Mouse (Mus musculus) ES-Bruce4 (cell line): Measurements from ENCODE around the gene Cd247. TPM values are rescaled to one million over a fixed set of nuclear protein-coding genes. Genes with fewer than 3 reads are reported as not detected.

ENCODE experiments used
- H3K27ac ChIP-seq: 2 replicates; pipeline ENCODE4 v1.5.1; 2012; ENCODE audit warnings: low read length, inconsistent platforms; ENCODE audit not compliant: insufficient read depth
- H3K27me3 ChIP-seq: 2 replicates; pipeline ENCODE4 v1.6.1; 2012; ENCODE audit warnings: mild to moderate bottlenecking, low read length, inconsistent platforms; ENCODE audit not compliant: control insufficient read depth, poor library complexity, insufficient read depth, severe bottlenecking
- H3K36me3 ChIP-seq: 2 replicates; pipeline ENCODE4 v1.6.1; 2012; ENCODE audit warnings: inconsistent platforms, mild to moderate bottlenecking, low read length, moderate library complexity; ENCODE audit not compliant: control insufficient read depth, poor library complexity, insufficient read depth, severe bottlenecking
- H3K4me1 ChIP-seq: one replicate; pipeline ENCODE4 v1.8.1; 2011; ENCODE audit warnings: low read length; ENCODE audit not compliant: control insufficient read depth, insufficient read depth
- H3K4me3 ChIP-seq: 2 replicates; pipeline ENCODE4 v1.5.1; 2011; ENCODE audit warnings: low read depth, mild to moderate bottlenecking, low read length
- H3K9ac ChIP-seq: 2 replicates; pipeline ENCODE4 v1.6.1; 2012; ENCODE audit warnings: low read depth, mild to moderate bottlenecking, inconsistent platforms; ENCODE audit not compliant: poor library complexity, severe bottlenecking
- H3K9me3 ChIP-seq: replicated peaks from 2 replicates; pipeline ENCODE4 v1.6.1; 2012; ENCODE audit warnings: mild to moderate bottlenecking, low read length, inconsistent platforms; ENCODE audit not compliant: control insufficient read depth, poor library complexity, insufficient read depth, severe bottlenecking
- CTCF ChIP-seq: IDR thresholded peaks from one replicate; pipeline ENCODE4 v1.8.1; 2011; ENCODE audit warnings: low read depth, low read length
- EP300 ChIP-seq: IDR thresholded peaks from 2 replicates; pipeline ENCODE4 v1.6.1; 2011; ENCODE audit warnings: low read depth, low read length; ENCODE audit not compliant: insufficient read depth
- POLR2A ChIP-seq: IDR thresholded peaks from one replicate; pipeline ENCODE4 v1.8.1; 2011; ENCODE audit warnings: low read length; ENCODE audit not compliant: insufficient read depth
- polyA plus RNA-seq: library from polyadenylated mRNA; stranded (reverse); fragments of >200 nt; gene quantifications from 2 replicates; pipeline ENCODE4 v1.2.4, GENCODE M21; 2011; ENCODE audit warnings: low read depth; ENCODE audit not compliant: missing spikeins, insufficient read depth, insufficient read length

Cd247 gene
- polyA plus RNA-seq, 1 experiment: not detected

DNA sequence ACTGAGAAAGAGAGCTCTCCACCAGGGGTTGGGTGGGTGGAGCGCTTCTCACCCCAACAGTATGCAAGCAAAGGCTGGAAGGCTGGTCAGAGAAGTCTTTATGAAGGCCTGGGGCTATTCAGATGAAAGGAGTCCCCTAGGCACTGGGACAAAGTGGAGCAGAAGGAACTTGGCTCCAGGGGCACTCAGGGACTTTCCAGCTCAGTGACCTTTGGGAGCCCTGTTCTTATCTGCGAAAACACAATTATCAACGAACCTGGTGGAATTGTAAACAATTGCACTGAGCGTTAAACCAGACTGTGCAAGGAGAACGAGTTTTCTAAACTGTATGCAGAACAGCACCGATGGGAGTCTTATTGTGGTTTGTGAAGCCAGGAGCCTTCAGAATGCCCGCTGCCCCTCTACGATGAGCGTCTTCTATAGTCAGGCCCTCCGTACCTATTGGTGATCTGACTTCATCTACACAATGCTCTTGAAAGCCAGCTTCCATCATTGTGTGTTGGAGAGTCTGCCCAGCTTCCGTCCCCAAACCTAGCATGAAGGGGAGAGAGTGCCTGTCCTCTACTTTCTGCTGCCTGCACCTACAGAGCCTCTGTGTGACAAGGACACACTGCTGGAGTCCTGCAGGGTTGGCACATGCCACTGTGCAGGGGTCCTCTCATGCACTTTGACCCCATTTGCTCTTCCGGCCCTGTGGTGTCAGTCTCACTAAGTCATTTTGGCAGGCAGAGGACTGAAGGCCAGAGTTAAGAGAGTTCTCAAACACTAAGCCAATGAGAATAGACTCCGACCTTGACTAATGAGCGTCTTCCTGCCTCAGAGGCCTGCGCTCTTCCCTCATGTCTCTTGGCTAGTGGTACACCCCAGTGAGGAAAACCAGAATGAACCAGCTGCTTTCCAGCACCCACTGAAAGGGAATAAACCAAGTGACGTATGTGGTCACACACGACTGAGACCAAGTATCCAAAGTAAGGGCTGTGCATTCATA lies 61.3 kb downstream of the Cd247 start:
- Histone ChIP-seq H3K4me3 (no peak overlapping the region), H3K9ac (no peak overlapping the region), H3K27ac (no peak overlapping the region), H3K27me3 (no peaks in the 10 kb centered on the region), H3K36me3 (no peaks in the 10 kb centered on the region), H3K9me3 (no peaks in the 10 kb centered on the region), H3K4me1 (no peaks in the 10 kb centered on the region)
- TF ChIP-seq POLR2A (no peak), EP300 (no peak), CTCF (no peak)

DNA sequence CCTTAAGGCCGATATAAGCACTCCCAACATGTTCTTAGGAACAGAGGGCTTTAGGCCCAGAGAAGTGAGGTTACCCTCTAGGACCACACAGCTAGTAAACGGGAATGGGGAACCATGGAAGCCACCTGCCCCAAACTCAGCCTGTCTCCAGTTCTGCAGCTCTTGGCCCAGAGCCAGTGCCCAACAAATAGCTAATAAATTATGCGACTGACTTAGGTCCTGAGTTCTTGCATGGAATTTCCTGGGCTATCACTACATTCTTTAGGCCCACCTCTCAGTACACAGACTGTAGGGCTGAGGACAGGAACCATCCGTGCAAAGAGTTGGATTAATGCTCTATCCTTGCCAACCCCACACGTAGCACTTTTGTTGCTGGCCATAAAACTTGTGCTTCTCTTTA lies 63.6 kb downstream of the Cd247 start:
- no peak overlapping the region for H3K9ac ChIP-seq
- H3K9me3 ChIP-seq: no peaks in the 10 kb centered on the region
- no peak overlapping the region for H3K4me3 ChIP-seq
- H3K4me1 ChIP-seq: no peaks in the 10 kb centered on the region
- no peak for TF ChIP-seq POLR2A
- TF ChIP-seq CTCF: no peak
- TF ChIP-seq EP300: no peak
- H3K27ac ChIP-seq: no peak overlapping the region
- H3K36me3 ChIP-seq: no peaks in the 10 kb centered on the region
- H3K27me3 ChIP-seq: no peaks in the 10 kb centered on the region

- Histone ChIP-seq H3K9ac (no peak overlapping the region), H3K27me3 (no peaks in the 10 kb centered on the region), H3K27ac (no peak overlapping the region), H3K9me3 (no peaks in the 10 kb centered on the region), H3K4me1 (no peaks in the 10 kb centered on the region), H3K36me3 (no peaks in the 10 kb centered on the region), H3K4me3 (no peak overlapping the region)
- TF ChIP-seq EP300 (no peak), POLR2A (no peak), CTCF (no peak)
These were observed 64.7 kb downstream of the Cd247 start for GRCm38 (mm10) chr1:165853131-165853721.

- no peak overlapping the region for H3K9ac ChIP-seq
- TF ChIP-seq POLR2A (no peak), CTCF (peak; percentile 96), EP300 (no peak)
- no peaks in the 10 kb centered on the region for H3K27me3 ChIP-seq
These were observed 65.4 kb downstream of the Cd247 start for GRCm38 (mm10) chr1:165853729-165854420.

DNA sequence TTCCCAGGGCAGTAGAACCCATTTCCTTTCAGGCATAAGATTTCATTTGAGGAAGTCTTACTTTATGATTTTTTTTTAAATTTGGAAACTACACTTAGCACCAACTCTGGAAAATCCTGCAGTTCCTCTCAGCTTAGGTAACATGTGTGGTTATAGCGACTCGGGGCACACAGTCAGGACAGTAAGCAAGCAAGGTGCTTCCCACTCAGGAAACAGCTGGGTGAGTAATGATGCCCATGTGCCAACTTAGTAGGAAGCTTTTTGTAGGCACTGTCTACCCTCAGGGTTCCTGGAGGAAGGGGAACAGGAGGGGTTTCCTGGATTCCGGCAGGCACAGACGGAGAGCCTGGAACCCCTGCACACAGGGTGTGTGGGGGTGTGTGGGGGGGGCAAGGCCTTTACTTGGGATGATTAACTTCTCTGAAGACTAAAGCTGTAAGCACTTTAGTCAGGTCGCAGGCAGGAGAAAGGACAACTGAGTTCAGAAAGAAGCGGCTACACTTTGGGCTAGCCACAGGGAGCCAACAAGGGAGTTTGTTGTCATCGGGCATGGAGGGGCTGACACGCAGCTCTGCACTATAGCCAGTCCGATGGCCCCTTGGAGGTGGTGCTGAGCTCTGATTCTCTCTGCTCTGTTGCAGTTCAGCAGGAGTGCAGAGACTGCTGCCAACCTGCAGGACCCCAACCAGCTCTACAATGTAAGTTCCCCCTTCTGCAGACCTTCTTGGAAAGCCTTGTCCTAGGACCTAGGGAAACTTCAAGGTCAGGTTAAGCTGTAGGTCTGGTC lies 67.5 kb downstream of the Cd247 start:
- Histone ChIP-seq H3K9me3 (no peaks in the 10 kb centered on the region), H3K27ac (no peak overlapping the region), H3K36me3 (no peaks in the 10 kb centered on the region), H3K27me3 (no peaks in the 10 kb centered on the region), H3K9ac (no peak overlapping the region), H3K4me3 (no peak overlapping the region), H3K4me1 (no peaks in the 10 kb centered on the region)
- TF ChIP-seq POLR2A: no peak

More at GRCm38 (mm10) chr1:165853729-165854420, 65.4 kb downstream of the Cd247 start:
- no peaks in the 10 kb centered on the region for H3K9me3 ChIP-seq
- H3K36me3 ChIP-seq: no peaks in the 10 kb centered on the region
- H3K27ac ChIP-seq: no peak overlapping the region
- H3K4me1 ChIP-seq: no peaks in the 10 kb centered on the region
- no peak overlapping the region for H3K4me3 ChIP-seq
